Mouse (Mus musculus): ENCODE data around the gene Ltf.

DNA sequence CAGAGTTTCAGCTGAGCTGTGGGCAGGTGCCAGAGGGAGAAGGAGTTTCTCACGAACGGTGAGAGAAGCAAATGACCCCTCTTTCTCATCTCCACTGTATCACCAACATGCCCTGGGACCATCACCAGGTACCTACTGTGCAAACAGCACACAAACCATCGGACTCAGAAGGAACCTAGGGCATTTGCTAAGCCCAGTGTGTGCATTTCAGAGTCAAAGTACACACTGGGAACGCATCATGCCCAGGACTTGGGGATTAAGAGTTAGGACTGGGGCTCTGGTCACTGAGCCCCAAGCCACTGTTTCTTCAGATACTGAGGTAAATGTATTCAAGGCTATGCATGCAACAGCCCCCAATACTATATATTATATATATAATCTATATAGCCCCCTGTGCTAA lies 31.7 kb upstream of the Ltf start:
- TF ChIP-seq CTCF (IDR thresholded peaks at IDR 0.05; ENCODE audit: low read depth) (no peak), EP300 (optimal IDR thresholded peaks at IDR 0.05) (no peak)
